Mouse (Mus musculus): Measurements from ENCODE around the gene Hectd1.

Hectd1 gene

GRCm38 (mm10) chr12:51829290-51830076 is at the start of gene Hectd1:
Hectd1 (minus strand) TSS chr12:51829536.
- Histone ChIP-seq H3K27me3 (ENCODE audit: insufficient read depth, low read length) (no peaks in the 10 kb centered on the region; the same call in 1 of the 2 replicates), H3K4me3 (replicated peaks; ENCODE audit: low read length) (peak within 1 kb of the TSS; percentile 93), H3K36me3 (ENCODE audit: insufficient read depth, low read length) (no peaks in the 10 kb centered on the region), H3K4me1 (replicated peaks; ENCODE audit: low read depth, low read length) (peaks cover 30% of the 10 kb centered on the region), H3K9me3 (ENCODE audit: low read length) (no peaks in the 10 kb centered on the region)
- TF ChIP-seq NANOG (IDR thresholded peaks at IDR 0.05; ENCODE audit: borderline replicate concordance, low read length) (no peak), POU5F1 (IDR thresholded peaks at IDR 0.05; ENCODE audit: borderline replicate concordance, low read length) (no peak), CTCF (conservative IDR thresholded peaks at IDR 0.05; ENCODE audit: low read length) (no peak)

GRCm38 (mm10) chr12:51871446-51872144 is 42.3 kb upstream of the Hectd1 start:
- Histone ChIP-seq H3K36me3 (ENCODE audit: insufficient read depth, low read length) (peaks cover 9% of the 10 kb centered on the region), H3K27me3 (ENCODE audit: insufficient read depth, low read length) (no peaks in the 10 kb centered on the region), H3K4me3 (replicated peaks; ENCODE audit: low read length) (no peak overlapping the region), H3K4me1 (replicated peaks; ENCODE audit: low read depth, low read length) (peaks cover 3% of the 10 kb centered on the region; the same call in 1 of the 2 replicates), H3K9me3 (ENCODE audit: low read length) (peaks cover 35% of the 10 kb centered on the region)
- no peak for TF ChIP-seq POU5F1 (IDR thresholded peaks at IDR 0.05; ENCODE audit: borderline replicate concordance, low read length)
- no peak for TF ChIP-seq CTCF (conservative IDR thresholded peaks at IDR 0.05; ENCODE audit: low read length)
- no peak for TF ChIP-seq NANOG (IDR thresholded peaks at IDR 0.05; ENCODE audit: borderline replicate concordance, low read length)

- no peaks in the 10 kb centered on the region for H3K27me3 ChIP-seq (ENCODE audit: insufficient read depth, low read length)
- peaks cover 23% of the 10 kb centered on the region for H3K9me3 ChIP-seq (ENCODE audit: low read length)
- TF ChIP-seq NANOG (IDR thresholded peaks at IDR 0.05; ENCODE audit: borderline replicate concordance, low read length) (no peak), CTCF (conservative IDR thresholded peaks at IDR 0.05; ENCODE audit: low read length) (no peak), POU5F1 (IDR thresholded peaks at IDR 0.05; ENCODE audit: borderline replicate concordance, low read length) (no peak)
- H3K4me1 ChIP-seq (replicated peaks; ENCODE audit: low read depth, low read length): peaks cover 17% of the 10 kb centered on the region
- no peak overlapping the region for H3K4me3 ChIP-seq (replicated peaks; ENCODE audit: low read length)
- no peaks in the 10 kb centered on the region for H3K36me3 ChIP-seq (ENCODE audit: insufficient read depth, low read length)
Measured at GRCm38 (mm10) chr12:51869511-51869910, 40.2 kb upstream of the Hectd1 start.

GRCm38 (mm10) chr12:51867076-51867475 is 37.7 kb upstream of the Hectd1 start:
- peaks cover 23% of the 10 kb centered on the region for H3K9me3 ChIP-seq (ENCODE audit: low read length)
- H3K36me3 ChIP-seq (ENCODE audit: insufficient read depth, low read length): no peaks in the 10 kb centered on the region
- H3K4me1 ChIP-seq (replicated peaks; ENCODE audit: low read depth, low read length): peaks cover 14% of the 10 kb centered on the region
- no peak for TF ChIP-seq CTCF (conservative IDR thresholded peaks at IDR 0.05; ENCODE audit: low read length)
- TF ChIP-seq NANOG (IDR thresholded peaks at IDR 0.05; ENCODE audit: borderline replicate concordance, low read length): no peak
- no peak for TF ChIP-seq POU5F1 (IDR thresholded peaks at IDR 0.05; ENCODE audit: borderline replicate concordance, low read length)
- H3K27me3 ChIP-seq (ENCODE audit: insufficient read depth, low read length): no peaks in the 10 kb centered on the region
- no peak overlapping the region for H3K4me3 ChIP-seq (replicated peaks; ENCODE audit: low read length)

GRCm38 (mm10) chr12:51866226-51866910 is 37.0 kb upstream of the Hectd1 start:
- H3K27me3 ChIP-seq (ENCODE audit: insufficient read depth, low read length): no peaks in the 10 kb centered on the region
- no peaks in the 10 kb centered on the region for H3K36me3 ChIP-seq (ENCODE audit: insufficient read depth, low read length)
- TF ChIP-seq NANOG (IDR thresholded peaks at IDR 0.05; ENCODE audit: borderline replicate concordance, low read length) (no peak), POU5F1 (IDR thresholded peaks at IDR 0.05; ENCODE audit: borderline replicate concordance, low read length) (no peak), CTCF (conservative IDR thresholded peaks at IDR 0.05; ENCODE audit: low read length) (no peak)
- H3K4me1 ChIP-seq (replicated peaks; ENCODE audit: low read depth, low read length): peaks cover 14% of the 10 kb centered on the region
- H3K4me3 ChIP-seq (replicated peaks; ENCODE audit: low read length): no peak overlapping the region
- H3K9me3 ChIP-seq (ENCODE audit: low read length): peaks cover 23% of the 10 kb centered on the region

- Histone ChIP-seq H3K4me3 (replicated peaks; ENCODE audit: low read length) (no peak overlapping the region), H3K27me3 (ENCODE audit: insufficient read depth, low read length) (no peaks in the 10 kb centered on the region), H3K4me1 (replicated peaks; ENCODE audit: low read depth, low read length) (peaks cover 14% of the 10 kb centered on the region), H3K9me3 (ENCODE audit: low read length) (peaks cover 20% of the 10 kb centered on the region), H3K36me3 (ENCODE audit: insufficient read depth, low read length) (no peaks in the 10 kb centered on the region)
- TF ChIP-seq CTCF (conservative IDR thresholded peaks at IDR 0.05; ENCODE audit: low read length) (no peak), POU5F1 (IDR thresholded peaks at IDR 0.05; ENCODE audit: borderline replicate concordance, low read length) (no peak), NANOG (IDR thresholded peaks at IDR 0.05; ENCODE audit: borderline replicate concordance, low read length) (no peak)
Measured at GRCm38 (mm10) chr12:51865790-51866179, 36.4 kb upstream of the Hectd1 start.

GRCm38 (mm10) chr12:51865061-51865789 is 35.9 kb upstream of the Hectd1 start:
- H3K36me3 ChIP-seq (ENCODE audit: insufficient read depth, low read length): no peaks in the 10 kb centered on the region
- no peak overlapping the region for H3K4me3 ChIP-seq (replicated peaks; ENCODE audit: low read length)
- TF ChIP-seq POU5F1 (IDR thresholded peaks at IDR 0.05; ENCODE audit: borderline replicate concordance, low read length) (no peak), CTCF (conservative IDR thresholded peaks at IDR 0.05; ENCODE audit: low read length) (no peak)
- no peaks in the 10 kb centered on the region for H3K27me3 ChIP-seq (ENCODE audit: insufficient read depth, low read length)
- peaks cover 14% of the 10 kb centered on the region for H3K4me1 ChIP-seq (replicated peaks; ENCODE audit: low read depth, low read length)
- H3K9me3 ChIP-seq (ENCODE audit: low read length): peaks cover 14% of the 10 kb centered on the region

Measured in E14TG2a.4 (cell line).